Mouse (Mus musculus) limb, embryonic 15.5 days (tissue): ENCODE measurements around the gene Sft2d2. TPM values are rescaled to one million over a fixed set of nuclear protein-coding genes. Genes with fewer than 3 reads are reported as not detected.

Experiments used
- polyA plus RNA-seq: library from polyadenylated mRNA; unstranded; fragments of >200 nt; fragmentation: Nextera tagmentation; extraction: Ambion mirVana; gene quantifications from 2 replicates; pipeline ENCODE4 v1.2.1, GENCODE M21; 2015

The Sft2d2 gene
- polyA plus RNA-seq, 1 experiment from 2014 or later, result 24.0 TPM

Other genes starting within 250 kb of the Sft2d2 start
- gene Tbx19, start 33.7 kb downstream of the Sft2d2 start, polyA plus RNA-seq, result not detected in 2 replicates
- gene Tiprl, start 42.6 kb upstream of the Sft2d2 start, polyA plus RNA-seq, result 93.2 and 95.3 TPM in 2 replicates
- gene Gpr161, start 101.4 kb upstream of the Sft2d2 start, polyA plus RNA-seq, result 0.94 and 1.3 TPM in 2 replicates